Mouse (Mus musculus) heart, adult 2 months (tissue): ENCODE measurements around the gene Itga3.

ENCODE experiments used
- CTCF ChIP-seq: fragments of 200-600 bp; IDR thresholded peaks from 2 replicates; pipeline ENCODE4 v1.8.1; 2022; ENCODE audit warnings: antibody characterized with exemption, mild to moderate bottlenecking, moderate library complexity
- EP300 ChIP-seq: fragments of 200-500 bp; IDR thresholded peaks from 2 replicates; pipeline ENCODE4 v1.6.1; 2011; ENCODE audit warnings: low read depth, low read length, control low read depth; ENCODE audit not compliant: insufficient read depth
- POLR2A ChIP-seq: fragments of 200-500 bp; IDR thresholded peaks from 2 replicates; pipeline ENCODE4 v1.6.1; 2011; ENCODE audit warnings: mild to moderate bottlenecking, low read depth, low read length, control low read depth; ENCODE audit not compliant: insufficient read depth

DNA sequence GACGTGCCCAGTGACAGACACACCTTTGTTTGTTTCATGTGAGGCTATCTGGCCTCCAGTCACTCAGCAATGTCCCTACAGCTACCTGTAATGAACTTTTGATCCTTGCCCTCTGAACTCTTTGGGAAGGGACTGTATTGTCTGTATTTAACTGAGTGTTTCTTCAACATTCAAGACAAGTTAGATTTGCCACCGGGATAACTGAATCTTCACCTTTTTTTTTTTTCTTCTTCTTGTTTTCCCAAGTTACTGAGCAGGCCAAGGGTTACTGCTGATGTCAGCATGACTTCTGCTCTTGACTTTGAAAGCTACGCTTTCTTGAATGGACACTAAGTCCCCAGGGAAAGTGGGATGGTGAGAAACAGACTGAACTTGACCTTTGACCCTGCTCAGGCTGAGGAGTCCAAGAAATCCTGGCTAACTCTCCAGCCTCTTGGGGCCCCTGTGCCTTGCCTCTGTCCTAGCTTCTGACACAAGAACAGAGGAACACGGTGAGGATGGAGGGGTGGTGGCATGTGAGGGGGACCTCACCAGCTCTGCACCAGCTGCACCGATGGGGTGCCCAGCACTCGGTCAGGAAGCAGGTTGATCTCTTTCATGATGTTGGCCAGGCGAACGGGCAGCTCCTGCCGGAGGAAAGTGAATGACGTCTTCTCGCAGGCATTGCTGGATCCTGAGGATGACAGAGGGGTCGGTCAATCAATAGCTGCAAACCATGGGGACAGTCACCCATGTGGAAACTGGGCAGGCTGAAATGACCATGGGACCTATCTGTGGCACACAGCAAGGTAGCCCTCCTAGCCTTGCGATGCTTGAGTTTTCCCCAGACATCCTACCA is 37.6 kb downstream of the Itga3 start:
- TF ChIP-seq CTCF, result no peak
- TF ChIP-seq EP300, result no peak
- no peak for TF ChIP-seq POLR2A
